Mouse (Mus musculus) right cerebral cortex, postnatal 10 days (tissue): ENCODE results near the gene Ddr1.
"Not testable (repeated sequence)": the region's sequence is repeated elsewhere in the genome, so short reads cannot be mapped to it uniquely, and the experiment has no call there.

Experiments used
- DNase-seq, 2 experiments: peaks; one replicate each; pipeline ENCODE4 v3.0.0; 2021; ENCODE audit warnings: low spot score in 2 of 2

Ddr1 gene

GRCm38 (mm10) chr17:35704621-35705464 lies at the start of gene Ddr1:
Gene Ddr1, minus strand, starts transcription at chr17:35704621.
- peak; percentile 69 to 73 for DNase-seq

- no peak for DNase-seq
Measured at GRCm38 (mm10) chr17:35753668-35754067, 49.2 kb upstream of the Ddr1 start.

- peak; percentile 75 to 79 for DNase-seq
Measured at GRCm38 (mm10) chr17:35752221-35752811, 47.9 kb upstream of the Ddr1 start.

- DNase-seq, result no peak
Measured at GRCm38 (mm10) chr17:35749685-35750084, 45.3 kb upstream of the Ddr1 start.

GRCm38 (mm10) chr17:35744361-35744760 lies 39.9 kb upstream of the Ddr1 start:
- no peak for DNase-seq

- DNase-seq, result no peak
Measured at GRCm38 (mm10) chr17:35742948-35743347, 38.5 kb upstream of the Ddr1 start.

GRCm38 (mm10) chr17:35741589-35742226 lies 37.3 kb upstream of the Ddr1 start:
- DNase-seq, result no peak

- no peak for DNase-seq
Measured at GRCm38 (mm10) chr17:35740276-35740880, 36.0 kb upstream of the Ddr1 start.

- peak; percentile 90 to 92 for DNase-seq
Measured at GRCm38 (mm10) chr17:35739675-35740074, 35.3 kb upstream of the Ddr1 start.

- DNase-seq, result peak; percentile 85 to 86
Measured at GRCm38 (mm10) chr17:35737743-35738142, 33.3 kb upstream of the Ddr1 start.

- DNase-seq, result peak; percentile 53 to 73
Measured at GRCm38 (mm10) chr17:35736280-35736960, 32.0 kb upstream of the Ddr1 start.

- no peak for DNase-seq
Measured at GRCm38 (mm10) chr17:35734478-35734877, 30.1 kb upstream of the Ddr1 start.

GRCm38 (mm10) chr17:35733398-35733797 lies 29.0 kb upstream of the Ddr1 start:
- no peak for DNase-seq

- no peak for DNase-seq
Measured at GRCm38 (mm10) chr17:35731431-35732145, 27.2 kb upstream of the Ddr1 start.

- DNase-seq, result not testable (repeated sequence)
Measured at GRCm38 (mm10) chr17:35730112-35730511, 25.7 kb upstream of the Ddr1 start.

- no peak for DNase-seq
Measured at GRCm38 (mm10) chr17:35728821-35729220, 24.4 kb upstream of the Ddr1 start.

- no peak for DNase-seq
Measured at GRCm38 (mm10) chr17:35727471-35728205, 23.2 kb upstream of the Ddr1 start.

- DNase-seq, result no peak
Measured at GRCm38 (mm10) chr17:35727028-35727427, 22.6 kb upstream of the Ddr1 start.

- DNase-seq, result peak; percentile 89 to 91
Measured at GRCm38 (mm10) chr17:35725286-35726232, 21.1 kb upstream of the Ddr1 start.
